Mouse (Mus musculus): ENCODE measurements around the gene Morc1.

Gene Morc1

DNA sequence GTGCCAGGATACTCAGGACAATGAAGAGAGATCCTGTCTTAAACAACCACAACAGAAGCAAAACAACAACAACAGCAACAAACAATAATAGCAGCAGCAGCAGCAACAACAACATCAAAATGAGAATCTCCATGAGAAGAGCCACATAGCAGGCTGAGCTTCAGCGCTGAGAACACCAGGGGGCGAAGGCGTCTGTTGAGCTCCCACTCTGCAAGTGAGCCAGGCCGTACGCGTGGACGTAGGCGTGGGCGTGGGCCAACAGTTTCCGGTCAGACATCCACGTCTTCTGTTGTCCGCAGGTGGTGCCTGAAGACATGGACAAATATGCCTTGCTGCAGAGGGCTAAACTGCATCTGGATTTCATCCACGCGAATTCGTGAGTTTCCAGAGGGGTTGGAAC, at the start of gene Morc1:
Morc1 (plus strand) TSS at position 211 of the 400 bp plus-strand sequence.
- DNase-seq: no peak

DNA sequence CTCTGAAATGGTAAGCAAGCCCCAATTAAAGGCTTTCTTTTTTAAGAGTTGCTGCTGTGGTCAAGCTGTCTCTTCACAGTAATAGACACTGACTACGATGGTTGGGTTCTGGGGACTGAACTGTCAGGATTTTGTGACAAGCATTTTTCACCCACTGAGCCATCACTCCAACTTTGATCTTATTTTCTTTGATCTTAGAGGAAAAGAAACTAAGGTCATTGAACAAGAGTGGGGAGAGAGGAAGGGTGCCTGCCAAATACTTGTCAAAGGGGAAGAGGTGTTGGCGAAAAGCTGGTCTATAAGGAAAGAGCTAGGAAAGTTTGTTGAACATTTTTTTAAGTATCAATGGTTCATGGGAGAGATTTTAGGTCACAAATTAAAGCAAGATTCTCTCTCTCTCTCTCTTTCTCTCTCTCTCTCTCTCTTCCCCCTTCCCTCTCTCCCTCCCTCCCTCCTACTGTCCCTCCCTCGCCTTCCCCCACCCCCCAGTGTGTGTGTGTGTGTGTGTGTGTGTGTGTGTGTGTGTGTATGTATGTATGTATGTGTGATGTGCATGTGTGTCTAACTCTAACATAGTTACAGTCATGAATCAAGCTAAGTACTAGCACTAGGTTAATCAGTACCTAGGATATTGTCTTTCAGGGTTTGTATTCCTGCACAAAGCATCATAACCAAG, 47.3 kb upstream of the Morc1 start:
- DNase-seq: no peak

DNA sequence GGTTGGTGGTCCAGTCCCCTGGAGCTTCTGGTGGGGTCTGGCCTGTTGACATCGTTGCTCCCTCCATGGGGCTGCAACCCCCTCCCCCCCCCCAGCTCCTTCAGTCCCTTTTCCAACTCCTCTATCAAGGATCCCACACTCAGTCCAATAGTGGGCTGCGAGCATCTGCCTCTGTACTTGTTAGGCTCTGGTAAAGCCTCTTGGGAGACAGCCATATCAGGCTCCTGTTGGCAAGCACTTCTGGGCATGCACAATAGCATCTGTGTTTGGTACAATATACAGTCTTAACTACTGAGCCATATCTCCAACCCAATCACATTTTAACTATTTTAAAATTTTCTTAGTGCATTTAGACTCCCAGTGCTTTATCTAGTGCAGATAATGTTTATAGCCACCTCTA, 44.1 kb upstream of the Morc1 start:
- no peak for DNase-seq

DNA sequence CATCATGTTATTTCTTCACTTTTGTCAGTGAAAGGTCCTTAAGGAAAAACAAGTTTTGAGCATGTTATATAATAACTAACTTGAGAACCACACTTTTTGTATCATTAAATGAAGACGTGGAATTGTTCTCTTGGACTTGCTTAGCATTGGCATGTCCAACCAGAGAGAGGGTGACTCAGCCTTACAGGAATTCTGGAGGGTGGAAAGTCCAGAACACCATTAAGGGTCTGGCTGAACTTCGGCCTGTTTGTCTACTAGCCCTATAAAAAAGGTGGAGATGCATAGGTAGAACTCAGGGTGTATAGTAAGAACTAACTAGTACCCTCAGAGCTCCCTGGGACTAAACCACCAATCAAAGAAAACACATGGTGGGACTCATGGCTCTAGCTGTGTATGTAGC, 35.8 kb upstream of the Morc1 start:
- no peak for DNase-seq

DNA sequence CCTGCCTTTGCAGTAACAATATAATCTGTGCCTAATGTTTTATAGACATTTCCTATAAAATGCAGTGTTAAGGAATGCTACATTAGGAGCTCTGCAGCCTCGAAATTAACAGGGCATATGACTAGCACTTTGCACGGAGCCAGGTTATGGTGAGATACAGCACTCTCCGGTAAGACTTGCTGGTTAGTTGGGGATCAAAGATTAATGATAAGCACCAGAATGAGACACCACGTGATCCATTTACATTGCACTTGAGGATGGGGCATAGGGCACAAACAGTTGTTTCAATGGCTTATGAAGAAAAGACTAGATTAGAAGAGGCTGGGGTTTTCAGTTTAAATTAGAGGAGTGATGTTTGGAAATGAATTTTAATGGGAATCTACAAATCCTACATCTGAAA, 28.1 kb upstream of the Morc1 start:
- no peak for DNase-seq

DNA sequence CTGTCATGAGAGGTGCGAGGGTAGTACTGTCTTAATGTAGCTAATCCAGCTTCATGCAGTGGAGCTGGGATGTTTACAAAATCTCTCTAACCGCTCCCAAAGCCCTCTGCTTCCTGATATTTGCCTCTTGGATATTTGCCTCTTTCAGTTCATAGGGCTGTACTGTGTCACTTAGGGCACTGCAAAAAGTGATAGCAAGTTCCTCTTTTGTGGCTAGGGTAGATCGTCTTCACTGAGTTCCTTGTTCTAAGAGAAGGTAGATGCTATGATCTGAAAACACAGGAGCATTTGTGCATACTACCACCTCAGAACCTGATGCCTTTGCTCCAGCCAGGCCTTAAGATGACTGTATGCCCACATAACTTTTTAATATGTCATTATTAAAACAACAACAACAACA, 27.6 kb upstream of the Morc1 start:
- DNase-seq: no peak

DNA sequence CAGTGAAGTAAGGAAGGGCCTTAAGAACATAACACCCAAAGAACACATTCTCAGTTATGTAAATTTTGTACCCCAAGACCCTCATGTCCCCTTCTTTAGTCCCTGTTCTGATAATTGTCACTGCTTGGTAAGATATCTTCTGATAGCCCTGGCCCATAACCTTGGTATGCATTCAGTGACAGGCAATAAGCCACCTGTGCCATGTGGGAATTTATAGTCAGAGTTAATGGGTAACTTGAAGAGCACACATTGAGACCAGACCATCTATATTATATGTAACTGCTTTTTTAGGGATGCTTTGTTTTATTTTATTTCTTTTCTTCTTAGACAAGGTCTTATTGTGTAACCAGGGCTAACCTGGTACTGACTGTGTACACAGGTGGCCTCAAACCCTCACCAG, 27.0 kb upstream of the Morc1 start:
- no peak for DNase-seq

DNA sequence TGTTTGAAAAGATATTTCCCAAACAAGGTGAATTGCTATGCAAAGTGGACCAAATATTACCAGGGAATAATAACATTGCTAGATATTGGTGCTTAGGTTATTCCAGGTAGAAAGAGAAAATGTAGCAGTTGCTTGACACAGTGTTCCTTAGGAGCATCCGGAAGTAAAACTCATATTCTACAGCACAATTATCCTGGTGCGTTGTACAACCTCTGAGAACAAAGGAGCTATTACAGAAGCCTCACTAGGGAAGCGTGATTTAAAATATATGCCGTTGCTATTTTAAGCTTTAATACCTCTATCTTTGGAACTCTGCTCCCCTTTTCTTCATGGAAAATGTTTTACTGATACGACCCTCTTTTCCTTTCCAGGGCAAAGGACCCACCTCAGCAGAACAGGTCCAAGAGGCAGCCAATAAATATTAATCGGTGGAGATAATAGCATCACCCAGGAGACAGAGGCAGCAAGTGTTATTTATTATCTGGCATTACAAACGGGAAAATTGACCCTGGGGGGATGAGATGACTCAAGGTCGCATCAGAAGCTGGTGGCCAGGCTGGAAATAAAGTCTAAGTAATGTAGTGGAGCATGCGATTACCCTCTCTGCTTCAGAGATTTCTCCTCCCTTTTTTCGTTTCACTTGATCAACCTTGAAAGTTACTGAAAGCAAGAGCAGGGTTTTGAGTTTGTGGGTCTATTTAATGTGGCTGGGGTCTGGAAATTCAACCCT, 25.2 kb upstream of the Morc1 start:
- DNase-seq: no peak

DNA sequence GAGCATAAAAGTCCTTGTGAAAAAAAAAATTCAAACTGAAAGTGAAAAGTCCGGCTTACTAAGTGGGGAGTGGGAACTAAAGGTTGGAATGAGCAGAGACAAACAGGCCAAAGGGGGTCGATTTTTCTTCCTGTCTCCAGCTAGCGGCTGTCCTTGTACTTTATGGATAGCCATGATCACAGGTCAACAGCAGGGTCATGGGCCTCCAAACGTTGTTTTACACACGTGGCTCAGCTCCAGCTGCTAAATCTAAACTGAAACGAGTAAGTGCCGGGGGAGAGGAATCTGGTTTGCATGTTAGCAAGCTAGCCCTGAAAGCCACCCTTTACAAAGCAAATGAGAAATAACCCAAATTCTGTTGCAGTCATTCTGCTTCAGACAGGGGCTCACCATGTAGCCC, 21.5 kb upstream of the Morc1 start:
- DNase-seq: no peak

DNA sequence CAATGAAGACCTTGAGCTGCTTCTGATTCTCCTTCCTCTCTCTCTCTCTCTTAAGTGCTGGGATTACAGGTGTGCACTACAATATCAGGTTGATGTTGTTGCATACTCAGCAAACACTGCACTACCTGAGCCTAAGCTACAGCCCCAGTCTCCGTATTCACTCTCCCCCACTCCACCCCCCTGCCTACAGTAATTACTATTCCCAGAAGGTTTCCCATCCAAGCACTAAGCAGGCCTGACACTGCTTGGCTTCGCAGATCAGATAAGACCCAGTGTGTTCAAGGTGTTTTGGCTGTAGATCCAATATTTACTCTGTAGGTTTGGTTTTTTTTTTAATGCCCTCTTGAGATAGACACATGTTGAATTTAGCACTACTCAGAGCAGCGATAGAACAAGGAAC, 20.9 kb upstream of the Morc1 start:
- no peak for DNase-seq

DNA sequence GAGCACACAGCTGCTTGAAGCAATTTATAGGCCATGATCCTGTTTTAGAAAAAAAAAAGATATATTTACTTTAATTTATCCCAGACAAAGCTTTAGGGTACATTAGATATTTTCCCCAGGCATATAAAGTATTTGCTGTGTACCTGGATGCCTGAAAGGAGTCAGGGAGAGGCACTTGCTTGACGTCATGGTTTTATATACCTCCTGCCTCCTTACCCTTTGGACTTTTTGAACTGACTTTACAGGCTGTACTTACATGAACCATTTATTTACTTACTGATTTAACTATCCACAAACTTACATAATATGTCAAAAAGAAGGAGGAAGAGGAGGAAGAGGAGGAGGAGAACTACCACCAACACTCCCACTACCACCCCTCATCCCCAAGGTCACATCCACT, 18.8 kb upstream of the Morc1 start, which contains the start of gene Gm5485:
Gm5485 (minus strand) TSS at position 171 of the 400 bp plus-strand sequence.
- DNase-seq: no peak

DNA sequence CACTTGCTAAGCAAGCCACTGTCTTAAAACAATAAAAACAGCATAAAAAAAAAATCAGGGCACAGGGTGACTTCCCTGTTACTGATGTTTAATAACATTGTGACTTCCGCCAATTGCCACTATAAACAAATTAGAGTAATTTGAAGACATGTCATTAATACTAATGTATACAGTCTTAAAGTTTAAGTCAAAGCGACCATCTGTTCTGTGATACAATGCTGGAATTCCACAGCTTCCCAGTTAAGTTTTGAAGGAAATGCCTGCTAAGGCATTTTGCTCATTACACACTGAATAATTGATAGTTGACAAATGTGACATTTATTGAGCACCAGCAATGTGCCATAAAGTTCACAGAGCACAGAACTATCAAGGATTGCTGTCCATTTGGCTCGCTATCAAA, 12.5 kb upstream of the Morc1 start:
- DNase-seq: no peak

DNA sequence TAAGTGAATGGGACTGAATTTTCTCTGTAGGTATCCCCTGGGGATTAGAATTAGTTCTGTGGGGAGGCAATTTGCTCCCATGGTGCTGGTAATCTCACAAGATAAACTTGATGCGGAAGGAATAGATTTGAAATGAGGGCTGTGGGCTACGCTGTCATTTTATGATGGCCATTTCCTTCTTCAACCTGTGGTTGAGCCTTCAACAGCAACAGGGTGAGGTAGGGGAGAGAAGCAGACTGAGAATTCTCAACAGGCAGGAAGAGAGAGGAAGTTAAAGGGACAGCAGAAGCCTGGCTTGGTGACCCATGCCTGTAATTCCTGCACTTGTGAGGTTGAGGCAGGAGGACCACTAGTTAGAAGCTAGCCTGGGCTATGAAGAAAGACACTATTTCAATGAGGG, 12.0 kb upstream of the Morc1 start:
- DNase-seq: no peak

DNA sequence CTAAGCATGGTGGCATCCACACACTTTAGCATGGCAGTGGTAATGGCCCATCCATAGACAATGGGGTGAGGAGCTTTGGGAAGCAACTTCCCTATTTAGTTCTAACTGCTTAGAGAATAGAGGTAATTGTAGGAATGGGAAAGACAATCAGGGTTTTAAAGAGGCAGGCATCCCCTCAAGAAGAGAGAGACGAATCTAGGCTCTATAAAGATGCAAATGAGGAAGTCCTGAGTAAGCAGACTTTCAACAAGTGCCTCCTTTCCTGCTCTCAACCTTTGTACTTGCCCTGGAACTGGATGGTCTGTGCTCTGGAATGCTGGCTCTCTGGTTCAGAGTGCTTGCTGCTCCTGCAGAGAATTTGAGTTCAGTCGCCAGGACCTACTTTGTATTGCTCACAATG, 8.5 kb upstream of the Morc1 start:
- no peak for DNase-seq

DNA sequence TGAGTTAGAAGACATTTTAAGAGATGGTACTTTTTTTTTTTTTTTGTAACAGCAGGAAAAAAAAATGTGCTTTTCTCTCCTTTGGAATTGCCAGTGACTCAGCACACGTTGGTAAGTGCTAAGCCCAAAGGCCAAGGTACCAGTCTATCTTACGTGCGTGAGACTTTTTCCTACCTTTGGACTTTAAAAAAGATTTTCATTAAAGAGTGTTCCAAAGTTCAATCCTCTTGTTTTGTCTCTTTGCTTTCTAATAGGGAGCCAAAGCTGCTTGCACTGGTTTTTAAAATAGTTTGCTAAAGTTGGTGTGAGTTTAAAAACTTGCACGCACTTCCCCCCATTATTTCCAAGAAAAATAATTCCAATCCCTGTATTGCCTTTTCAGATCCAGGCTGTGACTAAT, 7.0 kb upstream of the Morc1 start:
- no peak for DNase-seq

DNA sequence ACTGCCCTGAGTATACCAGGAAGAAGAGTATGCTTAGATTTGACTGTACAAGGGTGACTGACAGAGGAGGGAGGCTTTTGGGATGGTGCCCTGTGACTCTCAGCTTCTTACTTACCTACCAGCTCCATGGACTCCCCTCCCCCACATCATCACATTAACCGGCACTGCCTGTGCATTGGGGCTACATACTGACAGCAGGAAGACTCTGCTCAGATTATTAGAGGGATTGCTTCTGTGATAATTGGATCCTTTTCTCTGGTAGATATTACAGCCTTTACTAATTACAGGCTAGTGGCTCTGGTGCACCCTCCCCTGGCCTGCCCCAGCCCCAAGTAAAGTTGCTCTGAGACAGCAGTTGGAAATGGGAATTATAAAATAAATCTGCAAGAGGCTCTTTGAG, 1.6 kb upstream of the Morc1 start:
- DNase-seq: no peak

DNA sequence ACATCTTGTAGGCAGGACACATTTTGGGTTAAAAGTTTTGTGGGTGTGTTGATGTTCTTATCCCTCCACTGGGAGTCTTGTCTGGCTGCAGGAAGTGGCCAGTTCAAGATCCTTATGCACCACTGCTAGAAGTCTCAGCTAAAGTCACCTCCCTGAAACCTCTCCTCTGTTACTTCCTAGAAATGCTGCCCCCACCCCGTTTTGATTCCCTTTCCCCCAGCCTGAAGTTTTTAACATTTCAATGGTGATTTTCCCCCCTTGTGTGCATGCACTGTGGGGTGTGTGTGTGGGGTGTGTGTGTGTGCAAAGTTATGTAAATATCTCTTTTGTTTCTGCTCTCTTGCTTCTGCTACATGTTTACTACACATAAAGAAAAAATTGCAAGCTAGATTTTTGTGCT, 4.4 kb downstream of the Morc1 start:
- no peak for DNase-seq

DNA sequence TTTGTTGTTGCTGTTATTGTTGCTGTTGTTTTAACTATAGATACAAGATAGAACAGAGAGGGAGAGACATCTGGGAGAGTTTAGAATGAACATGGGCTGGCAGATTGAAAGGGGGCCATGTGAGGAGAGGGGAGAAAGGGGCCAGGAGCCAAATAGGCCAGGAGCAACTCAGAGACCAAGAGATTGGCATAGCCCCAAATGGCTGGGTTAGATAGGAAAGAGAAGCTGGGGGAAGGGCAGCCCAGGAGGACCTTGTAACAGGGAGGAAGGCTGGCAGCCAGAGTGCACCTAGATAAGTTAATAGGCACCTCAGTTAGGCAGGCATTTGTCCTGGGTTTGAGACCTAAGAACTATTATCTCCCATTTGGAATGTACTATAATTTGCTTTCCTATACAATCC, 6.4 kb downstream of the Morc1 start:
- DNase-seq: no peak

DNA sequence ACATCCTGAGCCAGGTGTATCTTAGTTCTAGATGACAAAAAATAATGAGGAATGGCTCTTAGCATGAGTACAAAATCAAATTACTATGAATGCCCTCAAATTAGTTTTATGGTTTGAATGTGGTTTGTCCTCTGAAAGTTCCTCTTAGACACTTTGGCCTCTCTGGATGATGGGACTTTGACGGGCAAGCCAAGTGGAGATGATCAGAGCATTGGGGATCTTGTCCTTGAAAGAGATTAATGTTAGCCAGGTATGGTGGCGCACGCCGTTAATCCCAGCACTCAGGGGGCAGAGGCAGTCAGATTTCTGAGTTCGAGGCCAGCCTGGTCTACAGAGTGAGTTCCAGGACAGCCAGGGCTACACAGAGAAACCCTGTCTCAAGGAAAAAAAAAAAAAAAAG, 13.6 kb downstream of the Morc1 start:
- no peak for DNase-seq

DNA sequence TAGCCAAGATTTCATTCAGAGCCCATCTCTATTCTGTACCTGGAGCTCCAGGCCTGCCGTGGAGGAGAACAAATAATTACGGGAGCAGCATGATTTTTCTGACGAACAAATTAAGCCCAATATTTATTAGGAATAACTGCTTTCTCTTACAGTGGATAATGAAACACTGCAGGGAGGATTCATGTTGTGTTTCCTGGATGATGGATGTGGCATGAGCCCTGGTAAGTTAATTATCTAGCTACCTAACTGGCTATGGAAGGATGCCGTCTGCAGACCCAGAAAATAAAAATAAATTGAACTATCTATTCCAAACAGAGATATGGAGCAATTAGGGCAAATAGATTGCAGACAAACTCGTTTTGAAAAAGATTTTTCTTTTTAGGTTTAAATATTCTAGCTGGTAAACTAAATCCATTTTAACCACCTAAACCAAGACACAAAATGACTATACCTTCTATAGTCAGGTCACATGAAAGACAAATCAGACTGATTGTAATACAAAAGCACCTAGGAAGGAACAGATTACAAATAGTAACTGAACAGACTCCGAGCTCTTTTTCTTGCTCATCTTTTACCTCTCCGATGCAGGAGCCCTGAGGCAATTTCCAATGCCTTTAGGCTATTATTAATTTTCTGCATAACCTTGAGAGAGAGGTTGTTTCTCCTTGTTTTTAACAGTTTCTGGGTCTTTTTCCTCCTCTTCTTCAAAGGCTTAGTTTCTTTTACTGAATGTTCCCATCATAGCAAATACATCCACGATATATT, 15.3 kb downstream of the Morc1 start:
- DNase-seq: no peak

DNA sequence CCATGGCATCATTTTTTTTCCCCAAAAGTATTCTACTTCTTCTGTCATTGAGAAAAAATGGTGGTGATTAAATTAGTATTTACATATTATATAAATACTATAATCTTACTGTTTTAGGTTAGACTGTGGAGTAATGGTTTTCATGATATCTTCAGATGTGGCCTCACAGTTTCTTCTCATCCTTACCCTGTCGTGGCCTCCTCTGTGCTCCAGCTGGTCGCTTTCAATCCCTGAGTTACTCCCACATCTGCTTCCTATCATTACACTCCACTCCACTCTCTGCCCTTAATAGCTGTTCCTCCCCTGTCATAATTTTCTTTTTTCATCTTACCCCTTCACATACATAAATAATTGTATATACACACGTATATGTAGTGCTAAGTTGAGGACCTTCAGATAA, 22.2 kb downstream of the Morc1 start:
- DNase-seq: no peak

DNA sequence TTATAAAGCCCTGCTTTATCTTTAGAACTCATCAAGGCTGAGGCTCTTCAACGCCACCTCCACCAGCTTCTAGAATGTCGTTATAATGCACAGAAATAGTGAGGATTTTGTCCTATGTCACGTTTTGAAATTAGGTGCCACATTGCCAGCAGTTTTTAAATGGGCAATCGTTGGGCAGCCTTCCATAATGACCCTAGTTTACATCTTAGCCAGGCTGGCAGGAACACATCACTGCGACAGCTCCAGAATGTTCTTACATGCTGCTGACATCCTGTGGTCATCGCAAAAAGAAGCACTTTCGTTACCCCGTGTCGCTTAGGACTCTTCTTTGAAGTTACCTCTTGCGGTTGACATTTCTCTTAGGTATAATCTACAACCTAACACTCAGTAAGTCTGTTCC, 42.4 kb downstream of the Morc1 start:
- DNase-seq: no peak

DNA sequence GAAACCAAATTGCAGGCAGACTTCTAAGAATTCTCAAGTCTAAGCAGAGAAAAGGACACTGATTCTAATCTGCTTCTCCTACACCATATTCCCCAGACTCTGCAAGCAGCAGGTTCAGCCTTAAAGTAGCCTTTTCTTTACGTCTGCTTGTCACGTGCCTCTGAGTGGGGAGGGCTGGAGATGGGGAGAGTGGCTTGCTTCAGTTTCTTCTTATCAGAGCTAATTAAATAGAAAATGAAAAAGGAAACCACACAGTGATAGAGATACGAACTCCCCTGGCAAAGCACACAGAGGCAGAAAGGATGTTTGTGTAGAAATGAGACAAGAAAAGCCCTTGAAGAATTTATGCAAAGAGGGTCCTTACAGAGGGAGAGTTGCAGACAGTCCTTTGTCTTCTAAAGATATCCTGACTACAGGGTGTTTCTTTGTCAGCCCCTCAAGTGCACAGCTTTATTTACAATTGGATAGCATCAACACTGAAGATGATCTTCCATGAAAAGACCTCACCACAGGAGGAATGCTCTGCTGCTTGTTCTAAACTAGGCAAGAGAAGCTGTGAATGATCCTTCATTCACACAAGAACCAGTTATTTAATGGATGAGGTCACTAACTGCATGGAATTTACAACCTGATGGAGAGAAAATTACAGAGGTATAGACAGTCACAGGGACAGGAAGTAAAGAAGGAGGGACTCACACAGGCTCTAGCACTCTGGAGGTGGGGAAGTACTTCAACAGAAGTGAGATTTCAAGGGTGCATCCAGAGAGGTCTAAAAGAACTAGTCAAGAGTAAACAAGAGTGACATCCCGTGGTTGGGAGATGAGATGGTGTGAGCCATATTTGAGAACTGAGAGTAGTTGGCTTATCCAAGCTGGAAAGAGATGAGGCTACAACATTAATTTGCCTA, 44.1 kb downstream of the Morc1 start:
- no peak for DNase-seq

All from spleen, adult 18-20 months (tissue).